11 mouse cellular contexts compared by ENCODE assay signal in genomic region chr11:119933142-119933541, GRCm38 (mm10). TPM values are rescaled to one million over a fixed set of nuclear protein-coding genes. Genes with fewer than 3 reads are reported as not detected.
DNase-seq lines count a peak whose midpoint lies in the region; ATAC-seq lines count a peak whose summit lies in the region.
"Had no signal": no experiment of that assay in that cellular context is flagged by ENCODE, and none has a peak within 500 bp of the region (broad histone marks: within the 10 kb centered on the region; RNA-seq: fewer than 3 reads in every experiment).

No protein-coding gene starts in this region.

- no peaks in the 10 kb centered on the region for H3K9me3 ChIP-seq in kidney, embryonic 16.5 days (ENCODE audit: low read length)
- H3K9me3 ChIP-seq in midbrain, embryonic 11.5 days (ENCODE audit: control insufficient read depth, low read length), result no peaks in the 10 kb centered on the region

- WGBS in kidney, embryonic 16.5 days, result 73% methylated on average over 4 of the region's 4 CpGs
- 53% methylated on average over 4 of the region's 4 CpGs for WGBS in macrophage (ENCODE audit: missing documents)
- 62% methylated on average over 4 of the region's 4 CpGs for WGBS in midbrain, embryonic 11.5 days

- ATAC-seq in kidney, embryonic 16.5 days (ENCODE audit: low FRiP score, low TSS enrichment), result no peak
- ATAC-seq in midbrain, embryonic 11.5 days (ENCODE audit: low FRiP score), result no peak
- ATAC-seq: forebrain, embryonic 16.5 days; lung, postnatal 0 days had no signal

- no peak for DNase-seq in kidney, adult 18-20 months
- DNase-seq in Muller cell, postnatal 12 days (ENCODE audit: inconsistent ontology term), result peak; percentile 95
- peak; percentile 43 for DNase-seq in gastrocnemius, adult 18-20 months (ENCODE audit: low spot score)
- DNase-seq in frontal cortex, postnatal 36 days (ENCODE audit: low spot score in 2 of 2), result no peak
- no peak for DNase-seq in midbrain, embryonic 11.5 days (ENCODE audit: low spot score, missing footprints)
- DNase-seq: kidney, postnatal 14 days; retina, postnatal 1 day had no signal

- H3K4me1 ChIP-seq in kidney, embryonic 16.5 days (ENCODE audit: insufficient read depth, low read length), result peaks cover 42% of the 10 kb centered on the region
- no peaks in the 10 kb centered on the region for H3K4me1 ChIP-seq in midbrain, embryonic 11.5 days (ENCODE audit: control insufficient read depth, insufficient read depth, low read length)

- no peaks in the 10 kb centered on the region for H3K36me3 ChIP-seq in kidney, embryonic 16.5 days (ENCODE audit: insufficient read depth, low read length)
- H3K36me3 ChIP-seq in macrophage (ENCODE audit: inconsistent target), result no peaks in the 10 kb centered on the region
- H3K36me3 ChIP-seq in midbrain, embryonic 11.5 days (ENCODE audit: control insufficient read depth, insufficient read depth, low read length), result no peaks in the 10 kb centered on the region

- H3K4me2 ChIP-seq in kidney, embryonic 16.5 days (replicated peaks; ENCODE audit: low read depth, low read length), result no peak overlapping the region
- no peak overlapping the region for H3K4me2 ChIP-seq in midbrain, embryonic 11.5 days

- H3K27me3 ChIP-seq in kidney, embryonic 16.5 days (ENCODE audit: insufficient read depth, low read length), result no peaks in the 10 kb centered on the region
- H3K27me3 ChIP-seq in midbrain, embryonic 11.5 days (ENCODE audit: control insufficient read depth, insufficient read depth, low read length), result no peaks in the 10 kb centered on the region

- H3K9ac ChIP-seq in kidney, embryonic 16.5 days (replicated peaks; ENCODE audit: low read length), result no peak overlapping the region
- H3K9ac ChIP-seq in midbrain, embryonic 11.5 days (ENCODE audit: low read length), result no peak overlapping the region

- no peak overlapping the region for H3K4me3 ChIP-seq in kidney, embryonic 16.5 days (ENCODE audit: low read length)
- no peak overlapping the region for H3K4me3 ChIP-seq in macrophage (ENCODE audit: inconsistent target)
- no peak overlapping the region for H3K4me3 ChIP-seq in midbrain, embryonic 11.5 days (ENCODE audit: low read depth, low read length)

- H3K79me2 ChIP-seq in macrophage (ENCODE audit: inconsistent target), result no peaks in the 10 kb centered on the region

- 0 out of 2 replicates have a peak overlapping the region, but pooled peaks have one; percentile 4 for H3K27ac ChIP-seq in kidney, embryonic 16.5 days (ENCODE audit: low read length)
- peak overlapping the region; percentile 47 for H3K27ac ChIP-seq in macrophage
- no peak overlapping the region for H3K27ac ChIP-seq in midbrain, embryonic 11.5 days (ENCODE audit: low read depth, low read length)

RNA-seq across cellular contexts. Expression of gene Baiap2, which starts 9.4 kb away (rescaled TPM):
- polyA plus RNA-seq in kidney, embryonic 16.5 days (2015; fragmentation: Nextera tagmentation; extraction: Ambion mirVana), result 22.8 and 25.3 TPM in 2 replicates
- total RNA-seq in gastrocnemius, adult 18-20 months (2021), result 1 to 10 TPM; 1.1 to 1.9 TPM
- 100 to 1,000 TPM in 11 of 26 experiments, 10 to 100 TPM in 15; 20.7 to 218 (median 76.3) TPM for total RNA-seq in macrophage (2018; cell fraction: chromatin; rRNA removed)
- 10 to 100 TPM in 25 of 26 experiments, 1 to 10 TPM in 1; 9.0 to 31.7 (median 19.1) TPM for total RNA-seq in macrophage (2018; cell fraction: cytosol; rRNA removed)
- 10 to 100 TPM in 25 of 26 experiments, 1 to 10 TPM in 1; 9.3 to 73.5 (median 28.3) TPM for total RNA-seq in macrophage (2018; cell fraction: nucleus; rRNA removed)
- polyA plus RNA-seq in macrophage (2018), result 19.9 to 24.7 TPM (median 20.6 TPM) in 3 replicates
- polyA plus RNA-seq in midbrain, embryonic 11.5 days (2014; fragmentation: Nextera tagmentation; extraction: Ambion mirVana), result 9.0 and 9.8 TPM in 2 replicates

RNA-seq across cellular contexts. Expression of gene Chmp6, which starts 19.9 kb away (rescaled TPM):
- polyA plus RNA-seq in kidney, embryonic 16.5 days (2015; fragmentation: Nextera tagmentation; extraction: Ambion mirVana), result 110 and 114 TPM in 2 replicates
- 10 to 100 TPM; 32.7 to 33.3 TPM for total RNA-seq in gastrocnemius, adult 18-20 months (2021)
- total RNA-seq in macrophage (2018; cell fraction: chromatin; rRNA removed), result 10 to 100 TPM in 23 of 26 experiments, 1 to 10 TPM in 3; 8.6 to 56.3 (median 27.9) TPM
- total RNA-seq in macrophage (2018; cell fraction: cytosol; rRNA removed), result 10 to 100 TPM; 21.2 to 43.4 (median 35.7) TPM
- total RNA-seq in macrophage (2018; cell fraction: nucleus; rRNA removed), result 10 to 100 TPM in 25 of 26 experiments, 1 to 10 TPM in 1; 9.8 to 37.0 (median 20.1) TPM
- polyA plus RNA-seq in macrophage (2018), result 37.7 to 52.9 TPM (median 41.3 TPM) in 3 replicates
- polyA plus RNA-seq in midbrain, embryonic 11.5 days (2014; fragmentation: Nextera tagmentation; extraction: Ambion mirVana), result 85.4 and 91.8 TPM in 2 replicates

Comparison
In these comparisons a context has a peak if more than half of its experiments do, and no peak if none do; other contexts are left out.
1. DNase-seq: peak in Muller cell, postnatal 12 days (single experiment) and gastrocnemius, adult 18-20 months (single experiment); none in kidney, adult 18-20 months (single experiment), frontal cortex, postnatal 36 days (0 of 2) and midbrain, embryonic 11.5 days (single experiment).